Mouse (Mus musculus) liver, embryonic 14.5 days (tissue): ENCODE measurements around the gene Fbxl16.

Experiments
- CTCF ChIP-seq: IDR thresholded peaks from 2 replicates; pipeline ENCODE4 v1.5.1; 2016; ENCODE audit warnings: antibody characterized with exemption, low read depth, control low read depth
- EP300 ChIP-seq: IDR thresholded peaks from 2 replicates; pipeline ENCODE4 v1.6.1; 2016; ENCODE audit warnings: antibody characterized with exemption, low read depth

DNA sequence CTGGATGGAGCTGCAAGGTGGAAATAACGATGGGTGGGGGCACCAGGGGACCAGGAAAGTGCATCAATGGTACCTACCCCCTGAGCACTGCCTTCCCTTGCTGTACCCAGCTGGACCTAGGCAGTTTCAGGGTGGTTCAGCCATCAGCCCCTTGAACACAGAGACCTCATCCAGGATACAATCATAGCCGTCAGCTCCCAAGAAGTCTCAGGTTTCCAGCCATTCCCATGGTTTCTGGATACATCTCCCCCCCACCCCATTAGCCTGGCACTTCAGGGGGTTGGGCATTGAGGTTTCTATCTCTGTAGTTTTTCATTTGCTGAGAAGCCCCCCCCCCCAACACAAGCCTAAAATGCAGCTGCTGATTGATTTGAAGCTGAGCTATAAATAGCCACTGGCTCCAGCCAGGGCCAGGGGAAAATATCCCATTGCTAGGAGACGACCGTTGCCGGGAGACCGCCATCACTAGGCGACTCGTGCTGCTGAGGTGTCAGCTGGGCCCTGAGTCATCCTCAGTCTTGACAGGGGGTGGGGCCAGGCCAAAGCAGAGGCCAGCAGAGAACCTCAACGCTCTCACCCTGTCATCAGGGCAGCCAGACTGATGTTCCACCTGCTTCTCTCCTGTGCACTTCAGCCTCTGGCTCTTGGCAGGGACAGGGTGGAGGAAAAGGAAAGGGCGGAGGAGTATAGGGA is 5.9 kb upstream of the Fbxl16 start:
- no peak for TF ChIP-seq CTCF
- no peak for TF ChIP-seq EP300
